Mouse (Mus musculus) spleen, adult 2 months (tissue): ENCODE data around the gene As3mt. TPM values are rescaled to one million over a fixed set of nuclear protein-coding genes. Genes with fewer than 3 reads are reported as not detected.

ENCODE experiments used
- DNase-seq, 2 experiments: peaks; one replicate each; pipeline versions ENCODE4 v3.0.0 to v3.0.0-alpha.2; 2012 to 2021; ENCODE audit warnings: low spot score in 2 of 2, low read depth in 1 of 2
- H3K27ac ChIP-seq: fragments of 200-500 bp; 2 replicates; pipeline ENCODE4 v1.5.1; 2012; ENCODE audit warnings: low read length, inconsistent platforms; ENCODE audit not compliant: insufficient read depth
- H3K27me3 ChIP-seq: fragments of 200-500 bp; 2 replicates; pipeline ENCODE4 v1.6.1; 2012; ENCODE audit warnings: mild to moderate bottlenecking, moderate library complexity, low read length, inconsistent platforms; ENCODE audit not compliant: control insufficient read depth, insufficient read depth
- H3K36me3 ChIP-seq: fragments of 200-500 bp; 2 replicates; pipeline ENCODE4 v1.6.1; 2012; ENCODE audit warnings: mild to moderate bottlenecking, low read length, inconsistent platforms; ENCODE audit not compliant: control insufficient read depth, insufficient read depth
- H3K4me1 ChIP-seq: fragments of 200-500 bp; 2 replicates; pipeline ENCODE4 v1.6.1; 2011; ENCODE audit warnings: inconsistent platforms; ENCODE audit not compliant: control insufficient read depth, insufficient read depth, insufficient read length
- H3K4me3 ChIP-seq: fragments of 200-500 bp; 2 replicates; pipeline ENCODE4 v1.5.1; 2011; ENCODE audit warnings: mild to moderate bottlenecking, inconsistent platforms; ENCODE audit not compliant: insufficient read depth, insufficient read length; ENCODE audit errors: extremely low read depth
- CTCF ChIP-seq: fragments of 200-500 bp; IDR thresholded peaks from 2 replicates; pipeline ENCODE4 v1.5.1; 2011; ENCODE audit warnings: mild to moderate bottlenecking, inconsistent platforms; ENCODE audit not compliant: insufficient read depth, insufficient read length, insufficient replicate concordance; ENCODE audit errors: extremely low read depth
- POLR2A ChIP-seq: fragments of 200-500 bp; IDR thresholded peaks from 2 replicates; pipeline ENCODE4 v1.6.1; 2011; ENCODE audit warnings: low read depth, low read length, inconsistent platforms
- WGBS: fragments of 180-500 bp; shearing (Covaris S2); methylation state at CpG from one replicate; pipeline ENCODE4 v1.1.7; 2018; 5-methylcytosine and 5-hydroxymethylcytosine counted together
- polyA plus RNA-seq: library from polyadenylated mRNA; depleted of rRNA; stranded (reverse); fragments of >200 nt; gene quantifications from 2 replicates; pipeline ENCODE4 v1.2.3, GENCODE M21; 2012; rRNA removed

As3mt gene
- polyA plus RNA-seq = 5.6 and 6.0 TPM in 2 replicates

DNA sequence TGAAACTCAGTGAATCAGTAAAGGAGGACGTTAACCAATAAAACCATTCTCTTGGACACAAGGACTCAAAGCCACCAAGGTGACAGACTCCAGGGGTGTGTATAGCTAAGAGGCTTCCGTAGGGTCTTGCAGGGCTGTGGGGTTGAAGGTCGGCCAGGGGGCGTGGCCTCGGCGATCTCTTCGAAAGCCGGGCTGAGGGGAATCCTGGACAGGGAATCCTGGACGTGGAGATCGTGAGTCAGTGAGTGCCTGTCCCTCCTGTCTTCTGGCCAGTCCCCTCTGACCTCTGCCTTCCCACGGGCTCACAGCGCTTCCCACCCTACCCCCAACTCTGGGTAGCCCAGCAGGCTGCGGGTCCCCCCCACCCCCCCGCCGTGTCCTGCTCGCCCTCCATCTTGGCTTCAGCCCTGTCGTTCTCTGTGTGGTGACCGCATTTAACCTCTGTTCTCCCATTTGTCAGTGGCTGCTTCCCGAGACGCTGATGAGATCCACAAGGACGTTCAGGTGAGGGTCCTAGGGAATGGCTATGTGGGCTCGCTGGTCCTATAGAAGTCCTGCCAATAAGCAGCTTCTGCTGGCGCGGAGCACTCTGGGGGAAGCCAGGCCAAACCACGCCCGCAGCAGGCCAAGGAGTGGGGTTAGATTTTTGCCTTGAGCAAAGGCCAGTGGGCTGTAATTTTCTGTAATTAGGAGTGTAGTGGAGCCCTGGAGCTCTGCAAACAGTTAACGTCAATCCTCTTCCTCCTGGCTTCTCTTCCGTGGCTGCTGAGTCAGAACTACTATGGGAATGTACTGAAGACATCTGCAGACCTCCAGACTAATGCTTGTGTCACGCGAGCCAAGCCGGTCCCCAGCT is at the start of gene As3mt:
As3mt (plus strand) TSS at position 163 of the 856 bp plus-strand sequence.
- H3K27ac ChIP-seq = peak within 1 kb of the TSS; percentile 28

DNA sequence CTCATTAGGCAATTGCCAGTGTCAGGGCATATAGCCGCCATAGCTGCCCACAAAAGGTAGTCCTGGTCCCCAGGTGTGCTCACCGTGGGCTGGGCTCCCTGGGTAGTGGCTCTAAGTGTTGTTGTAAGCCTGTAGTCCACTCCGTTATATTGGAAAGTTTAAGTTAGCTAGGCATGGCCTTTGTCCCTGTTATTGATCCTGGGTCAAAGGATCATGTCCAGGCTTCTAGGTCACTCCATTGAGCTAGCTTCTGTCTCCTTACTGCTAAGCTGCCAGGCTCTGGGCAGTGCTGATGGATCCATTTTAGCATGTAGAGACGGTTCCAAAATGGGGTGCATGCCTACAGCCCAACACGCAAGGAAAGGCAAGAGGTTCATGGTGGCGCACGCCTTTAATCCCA is 48.9 kb upstream of the As3mt start:
- peaks cover 2% of the 10 kb centered on the region for H3K4me1 ChIP-seq
- DNase-seq = no peak
- no peak overlapping the region for H3K27ac ChIP-seq
- TF ChIP-seq POLR2A (no peak), CTCF (no peak)
- WGBS = 92% methylated on average over 7 of the region's 7 CpGs
- H3K36me3 ChIP-seq = peaks cover 30% of the 10 kb centered on the region
- H3K27me3 ChIP-seq = no peaks in the 10 kb centered on the region
- H3K4me3 ChIP-seq = no peak overlapping the region

More for the DNA sequence above, at the start of gene As3mt:
- Histone ChIP-seq H3K27me3 (no peaks in the 10 kb centered on the region), H3K4me3 (peak within 1 kb of the TSS; percentile 70), H3K4me1 (peaks cover 6% of the 10 kb centered on the region; the same call in 1 of the 2 replicates), H3K36me3 (no peaks in the 10 kb centered on the region)
- TF ChIP-seq POLR2A (no peak), CTCF (no peak)
- WGBS = 9% methylated on average over 31 of the region's 31 CpGs
- peak in 1 of 2 experiments; percentile 67 for DNase-seq

DNA sequence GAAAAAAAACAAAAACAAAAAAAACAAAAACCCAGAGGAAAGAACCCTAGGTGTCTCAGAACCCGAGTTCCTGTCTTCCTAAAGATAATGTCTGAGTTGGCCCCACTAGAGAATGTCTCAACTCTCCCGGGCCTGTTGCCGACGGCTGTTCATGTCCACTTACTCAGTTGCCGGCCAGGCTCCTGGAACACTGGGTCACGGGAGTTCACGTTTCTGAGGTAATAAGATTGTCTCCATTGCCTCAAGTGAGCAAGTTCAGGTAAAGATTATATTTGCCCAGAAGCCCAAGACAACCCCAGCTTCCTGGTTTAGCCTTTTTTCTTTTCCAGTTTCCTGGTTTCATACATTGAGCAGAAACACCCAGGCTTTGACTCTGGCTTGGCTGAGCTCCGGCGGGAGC is 48.4 kb upstream of the As3mt start:
- Histone ChIP-seq H3K4me1 (peaks cover 2% of the 10 kb centered on the region; the same call in 1 of the 2 replicates), H3K36me3 (peaks cover 27% of the 10 kb centered on the region), H3K27me3 (no peaks in the 10 kb centered on the region), H3K4me3 (no peak overlapping the region), H3K27ac (no peak overlapping the region)
- DNase-seq = no peak
- TF ChIP-seq POLR2A (no peak), CTCF (no peak)
- 89% methylated on average over 9 of the region's 9 CpGs for WGBS

DNA sequence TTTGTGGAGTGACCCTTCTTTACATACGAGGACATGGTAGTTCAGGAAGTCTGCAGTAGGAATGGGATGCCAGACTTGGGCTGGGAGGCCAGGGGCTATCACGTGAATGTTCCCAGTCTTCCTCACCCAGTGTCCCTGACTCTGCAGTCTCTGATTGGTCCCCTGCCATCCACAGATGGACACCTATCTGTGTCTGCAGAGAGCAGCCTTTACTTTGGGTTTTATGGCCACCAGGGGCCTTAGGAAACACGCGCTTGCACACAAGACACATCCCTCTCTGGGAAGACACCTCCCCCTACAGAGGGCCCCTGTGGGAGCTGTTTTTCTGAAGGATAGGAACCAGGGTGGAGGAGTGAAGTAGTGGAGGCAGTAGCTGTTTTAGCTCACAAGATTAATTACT is 45.7 kb upstream of the As3mt start:
- DNase-seq = no peak
- WGBS = 64% methylated on average over 4 of the region's 4 CpGs
- H3K27ac ChIP-seq = no peak overlapping the region
- H3K4me1 ChIP-seq = no peaks in the 10 kb centered on the region
- H3K4me3 ChIP-seq = no peak overlapping the region
- H3K36me3 ChIP-seq = peaks cover 3% of the 10 kb centered on the region
- TF ChIP-seq CTCF (no peak), POLR2A (no peak)
- no peaks in the 10 kb centered on the region for H3K27me3 ChIP-seq

DNA sequence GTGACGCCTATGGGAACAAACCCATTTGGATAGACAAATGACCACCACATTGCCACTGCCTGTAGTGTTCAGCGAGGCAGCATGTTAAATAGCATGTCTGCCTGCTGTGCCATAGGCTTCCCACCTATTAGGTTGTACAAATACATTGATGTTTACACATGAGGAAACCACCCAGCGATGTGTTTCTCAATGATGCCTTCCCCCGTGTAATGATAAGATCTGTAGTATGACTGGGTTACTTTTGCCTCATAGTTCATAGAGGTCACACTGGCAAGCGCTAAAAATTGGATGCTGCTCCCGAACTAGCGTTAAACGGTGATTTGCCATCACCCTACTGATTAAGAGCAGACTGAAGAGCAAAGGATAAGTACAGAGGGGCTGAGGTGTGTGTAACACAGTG is 45.0 kb upstream of the As3mt start:
- Histone ChIP-seq H3K27ac (no peak overlapping the region), H3K4me3 (no peak overlapping the region), H3K4me1 (no peaks in the 10 kb centered on the region), H3K27me3 (no peaks in the 10 kb centered on the region), H3K36me3 (no peaks in the 10 kb centered on the region)
- WGBS = 74% methylated on average over 8 of the region's 8 CpGs
- no peak for DNase-seq
- TF ChIP-seq POLR2A (no peak), CTCF (no peak)

DNA sequence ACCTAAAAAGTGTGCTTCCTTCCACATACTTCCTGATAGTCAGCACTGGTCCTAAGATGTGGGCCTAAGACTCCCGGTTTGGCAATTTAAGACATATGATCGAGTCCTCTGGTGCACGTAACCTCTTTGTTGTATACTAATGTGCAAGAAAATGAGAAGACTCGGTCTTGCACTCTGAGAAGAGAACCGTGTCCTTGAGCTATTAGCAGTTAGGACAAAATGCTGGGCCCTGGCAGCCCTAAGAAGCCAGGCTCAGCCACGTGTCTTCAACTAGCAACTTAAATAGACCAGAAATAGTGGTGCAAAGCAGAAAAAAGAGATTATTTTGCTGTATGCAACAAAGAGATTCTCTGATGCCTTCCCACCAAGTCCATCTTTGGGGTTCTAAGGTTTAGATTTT is 44.5 kb upstream of the As3mt start:
- H3K4me1 ChIP-seq = no peaks in the 10 kb centered on the region
- no peak overlapping the region for H3K27ac ChIP-seq
- TF ChIP-seq POLR2A = no peak
- no peak for TF ChIP-seq CTCF
- H3K27me3 ChIP-seq = no peaks in the 10 kb centered on the region
- 85% methylated on average over 6 of the region's 6 CpGs for WGBS
- DNase-seq = no peak
- no peak overlapping the region for H3K4me3 ChIP-seq
- no peaks in the 10 kb centered on the region for H3K36me3 ChIP-seq

DNA sequence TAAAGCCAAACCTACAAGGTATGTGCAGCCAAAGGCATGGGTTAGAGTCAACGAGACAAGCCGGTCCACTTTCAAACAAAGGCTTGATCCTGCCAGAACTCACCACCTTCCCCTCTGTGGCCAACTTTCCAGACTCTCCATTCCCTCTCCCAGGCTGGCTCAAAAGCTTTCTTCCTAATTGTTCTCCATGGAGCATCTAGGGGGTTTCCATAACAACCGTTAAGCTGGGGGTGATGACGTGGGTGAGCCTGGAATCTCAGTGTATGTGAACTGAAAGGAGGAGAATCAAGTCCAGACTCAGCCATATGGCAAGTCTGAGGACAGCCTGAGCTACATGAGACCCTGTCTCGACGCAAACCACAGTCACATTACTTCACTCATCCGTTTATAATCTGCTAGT is 41.8 kb upstream of the As3mt start:
- no peak overlapping the region for H3K4me3 ChIP-seq
- no peak for DNase-seq
- H3K36me3 ChIP-seq = no peaks in the 10 kb centered on the region
- 74% methylated on average over 7 of the region's 7 CpGs for WGBS
- H3K4me1 ChIP-seq = no peaks in the 10 kb centered on the region
- no peak overlapping the region for H3K27ac ChIP-seq
- no peaks in the 10 kb centered on the region for H3K27me3 ChIP-seq
- no peak for TF ChIP-seq POLR2A
- no peak for TF ChIP-seq CTCF
